Mouse (Mus musculus): ENCODE measurements around the gene Lifr.

- TF ChIP-seq CTCF (IDR thresholded peaks at IDR 0.05; ENCODE audit: borderline replicate concordance, insufficient read depth, low read length) (no peak), POLR2A (IDR thresholded peaks at IDR 0.05; ENCODE audit: low read depth, low read length) (no peak)
Measured at GRCm38 (mm10) chr15:7154010-7154736, 63.8 kb downstream of the Lifr start.

Measured in embryonic fibroblast, embryonic 13.5 days (primary cell).